Mouse (Mus musculus): ENCODE measurements around the gene Vash2. TPM values are rescaled to one million over a fixed set of nuclear protein-coding genes. Genes with fewer than 3 reads are reported as not detected.

The Vash2 gene
- polyA plus RNA-seq, 1 experiment from 2014 or later: 3.9 TPM

DNA sequence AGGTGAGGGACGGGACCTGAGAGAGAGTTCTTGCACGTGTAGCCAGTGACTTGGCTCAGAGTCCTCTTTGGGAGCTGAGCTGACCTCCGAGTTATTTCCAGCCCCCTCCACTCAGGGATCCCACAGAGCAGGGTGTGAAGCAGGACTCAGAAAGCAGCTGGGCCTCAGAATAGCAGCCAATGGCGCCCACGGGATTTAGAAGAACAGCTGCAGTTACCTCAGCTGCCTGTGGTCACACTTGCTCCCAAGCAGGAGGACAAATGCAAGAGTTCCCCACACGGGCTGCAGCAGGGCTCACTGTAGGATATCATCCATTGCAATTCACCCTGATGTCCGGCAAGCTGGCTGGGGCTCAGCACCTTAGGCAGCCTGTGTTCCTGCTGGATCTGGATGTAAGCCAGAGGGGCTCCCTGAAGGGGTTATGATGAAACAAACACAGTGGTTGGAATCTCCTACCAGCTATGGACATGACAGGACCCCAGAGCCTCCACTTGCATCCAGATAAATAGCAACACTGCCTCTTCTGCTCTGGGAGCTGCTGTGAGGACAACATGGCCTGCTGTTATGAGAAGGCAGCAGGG lies 6.4 kb downstream of the Vash2 start:
- Histone ChIP-seq H3K27ac (ENCODE audit: low read depth, low read length) (no peak overlapping the region), H3K4me1 (replicated peaks; ENCODE audit: control insufficient read depth, insufficient read depth, low read length) (0 out of 2 replicates have a peak, but pooled peaks cover 5% of the 10 kb centered on the region), H3K9me3 (ENCODE audit: control insufficient read depth) (no peaks in the 10 kb centered on the region), H3K9ac (ENCODE audit: low read depth, low read length) (no peak overlapping the region), H3K4me2 (replicated peaks; ENCODE audit: low read depth) (no peak overlapping the region), H3K36me3 (ENCODE audit: control insufficient read depth, insufficient read depth) (no peaks in the 10 kb centered on the region), H3K27me3 (replicated peaks; ENCODE audit: control insufficient read depth, insufficient read depth, low read length) (no peaks in the 10 kb centered on the region; the same call in 1 of the 2 replicates), H3K4me3 (ENCODE audit: low read depth, low read length) (no peak overlapping the region)
- 76% methylated on average over 7 of the region's 7 CpGs for WGBS
- TF ChIP-seq CTCF (IDR thresholded peaks at IDR 0.05; ENCODE audit: low read depth): no peak
- ATAC-seq: no peak

DNA sequence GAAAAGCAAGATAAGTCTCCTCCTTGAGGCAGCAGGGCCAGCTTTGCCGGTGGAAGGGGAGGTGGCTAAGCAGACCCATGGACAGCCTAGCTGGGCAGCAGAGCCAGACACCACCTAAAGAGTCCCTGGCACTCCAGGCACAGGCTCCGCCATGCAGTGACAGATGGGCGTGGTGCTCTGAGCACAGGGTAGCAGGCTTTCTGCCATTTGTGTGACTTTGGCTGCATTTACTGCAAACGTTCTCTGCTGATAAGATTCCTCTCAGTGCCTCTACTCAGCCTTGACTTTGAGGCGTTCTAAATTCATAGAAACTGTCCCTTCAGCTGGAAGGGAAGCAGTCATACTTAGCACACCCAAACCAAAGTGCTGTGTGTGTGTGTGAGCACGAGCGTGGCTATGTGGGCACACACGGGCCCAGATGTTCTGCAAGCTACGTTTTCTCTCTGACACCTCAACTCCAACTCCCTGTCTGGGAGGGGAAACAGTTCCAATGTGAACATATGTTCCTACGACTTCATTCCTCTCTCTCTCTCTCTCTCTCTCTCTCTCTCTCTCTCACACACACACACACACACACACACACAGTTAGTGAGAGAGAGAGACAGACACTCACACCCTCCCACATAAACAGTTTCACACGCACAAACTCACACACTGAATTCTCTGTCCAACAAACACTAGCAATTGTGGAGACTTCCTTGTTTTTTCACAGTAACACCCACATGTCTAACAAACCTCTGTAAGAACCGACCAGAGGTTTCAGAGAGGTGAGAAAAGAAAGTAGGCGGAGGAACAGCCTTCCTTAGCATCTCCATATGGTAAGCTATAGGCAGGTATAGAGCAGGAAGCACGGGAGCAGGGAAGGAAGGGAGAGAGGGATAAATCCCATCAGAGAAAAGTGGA lies 7.1 kb downstream of the Vash2 start:
- H3K4me2 ChIP-seq (replicated peaks; ENCODE audit: low read depth): no peak overlapping the region
- TF ChIP-seq CTCF (IDR thresholded peaks at IDR 0.05; ENCODE audit: low read depth): no peak
- H3K4me1 ChIP-seq (replicated peaks; ENCODE audit: control insufficient read depth, insufficient read depth, low read length): 0 out of 2 replicates have a peak, but pooled peaks cover 1% of the 10 kb centered on the region
- no peak overlapping the region for H3K9ac ChIP-seq (ENCODE audit: low read depth, low read length)
- ATAC-seq: no peak
- no peaks in the 10 kb centered on the region for H3K36me3 ChIP-seq (ENCODE audit: control insufficient read depth, insufficient read depth)
- no peaks in the 10 kb centered on the region for H3K9me3 ChIP-seq (ENCODE audit: control insufficient read depth)
- 73% methylated on average over 14 of the region's 14 CpGs for WGBS
- no peak overlapping the region for H3K27ac ChIP-seq (ENCODE audit: low read depth, low read length)
- no peaks in the 10 kb centered on the region; the same call in 1 of the 2 replicates for H3K27me3 ChIP-seq (replicated peaks; ENCODE audit: control insufficient read depth, insufficient read depth, low read length)
- H3K4me3 ChIP-seq (ENCODE audit: low read depth, low read length): no peak overlapping the region

DNA sequence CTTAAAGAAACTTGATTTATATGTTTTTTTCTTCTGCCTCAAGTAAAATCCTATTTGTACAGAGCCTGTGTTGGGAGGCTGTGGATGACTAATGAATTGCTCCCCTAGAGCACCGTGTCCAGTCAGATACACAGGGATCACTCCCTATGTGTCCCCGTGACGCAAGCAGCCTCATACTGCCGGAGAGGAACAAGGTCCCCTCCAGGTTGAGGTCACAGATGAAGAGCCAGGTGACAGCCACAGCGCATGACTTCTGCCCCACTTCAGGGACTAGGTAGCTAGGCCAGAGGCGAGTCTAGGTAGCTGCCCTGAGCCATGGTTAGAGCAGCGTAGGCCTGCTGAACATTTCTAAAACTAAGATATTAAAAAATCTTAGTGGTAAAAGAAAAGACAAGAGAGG lies 11.1 kb downstream of the Vash2 start:
- no peak for ATAC-seq
- 83% methylated on average over 7 of the region's 7 CpGs for WGBS
- H3K36me3 ChIP-seq (ENCODE audit: control insufficient read depth, insufficient read depth): no peaks in the 10 kb centered on the region
- no peak for TF ChIP-seq CTCF (IDR thresholded peaks at IDR 0.05; ENCODE audit: low read depth)
- no peak overlapping the region for H3K27ac ChIP-seq (ENCODE audit: low read depth, low read length)
- H3K4me3 ChIP-seq (ENCODE audit: low read depth, low read length): no peak overlapping the region
- H3K9me3 ChIP-seq (ENCODE audit: control insufficient read depth): no peaks in the 10 kb centered on the region
- no peak overlapping the region for H3K9ac ChIP-seq (ENCODE audit: low read depth, low read length)
- H3K4me2 ChIP-seq (replicated peaks; ENCODE audit: low read depth): no peak overlapping the region
- H3K4me1 ChIP-seq (replicated peaks; ENCODE audit: control insufficient read depth, insufficient read depth, low read length): no peaks in the 10 kb centered on the region
- H3K27me3 ChIP-seq (replicated peaks; ENCODE audit: control insufficient read depth, insufficient read depth, low read length): no peaks in the 10 kb centered on the region

DNA sequence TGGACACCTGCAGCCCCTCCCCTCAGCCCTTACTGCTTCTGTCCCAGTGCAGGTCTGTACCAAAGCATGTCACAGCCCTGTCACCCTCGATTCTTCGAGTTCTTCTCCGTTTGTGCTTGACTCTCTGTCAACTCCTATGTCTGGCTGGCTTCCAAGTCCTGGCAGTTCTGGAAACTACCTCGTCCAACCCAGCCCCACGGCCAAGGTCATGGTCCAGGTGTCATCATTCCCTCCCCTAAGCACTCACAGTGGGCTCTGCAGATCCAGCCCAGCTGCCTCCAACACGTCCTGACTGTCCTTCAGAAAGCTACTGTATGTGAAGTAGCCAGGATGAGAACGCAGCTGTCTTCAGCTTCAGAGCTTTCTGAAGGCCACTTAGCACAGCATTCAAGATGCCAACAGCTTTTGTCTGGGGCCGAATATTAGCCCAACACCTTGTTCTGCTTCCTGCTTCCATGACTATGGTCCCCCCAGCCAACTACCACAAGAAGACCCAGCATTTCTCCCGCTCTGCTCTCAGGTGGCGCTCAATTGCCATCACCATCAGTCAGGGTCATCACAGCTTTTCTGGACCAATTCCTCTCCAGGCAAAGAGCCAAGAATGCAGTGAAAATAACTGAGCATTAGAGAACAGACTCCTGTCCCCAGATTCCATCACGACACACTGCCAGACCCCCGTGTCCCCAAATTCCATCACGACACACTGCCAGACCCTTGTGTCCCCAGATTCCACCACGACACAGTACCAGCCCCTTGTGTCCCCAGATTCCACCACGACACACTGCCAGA lies 13.9 kb downstream of the Vash2 start:
- no peaks in the 10 kb centered on the region for H3K9me3 ChIP-seq (ENCODE audit: control insufficient read depth)
- H3K4me3 ChIP-seq (ENCODE audit: low read depth, low read length): no peak overlapping the region
- H3K9ac ChIP-seq (ENCODE audit: low read depth, low read length): no peak overlapping the region
- no peaks in the 10 kb centered on the region for H3K27me3 ChIP-seq (replicated peaks; ENCODE audit: control insufficient read depth, insufficient read depth, low read length)
- no peak for ATAC-seq
- H3K36me3 ChIP-seq (ENCODE audit: control insufficient read depth, insufficient read depth): no peaks in the 10 kb centered on the region
- TF ChIP-seq CTCF (IDR thresholded peaks at IDR 0.05; ENCODE audit: low read depth): no peak
- H3K27ac ChIP-seq (ENCODE audit: low read depth, low read length): no peak overlapping the region
- 70% methylated on average over 15 of the region's 15 CpGs for WGBS
- no peaks in the 10 kb centered on the region for H3K4me1 ChIP-seq (replicated peaks; ENCODE audit: control insufficient read depth, insufficient read depth, low read length)
- no peak overlapping the region for H3K4me2 ChIP-seq (replicated peaks; ENCODE audit: low read depth)

DNA sequence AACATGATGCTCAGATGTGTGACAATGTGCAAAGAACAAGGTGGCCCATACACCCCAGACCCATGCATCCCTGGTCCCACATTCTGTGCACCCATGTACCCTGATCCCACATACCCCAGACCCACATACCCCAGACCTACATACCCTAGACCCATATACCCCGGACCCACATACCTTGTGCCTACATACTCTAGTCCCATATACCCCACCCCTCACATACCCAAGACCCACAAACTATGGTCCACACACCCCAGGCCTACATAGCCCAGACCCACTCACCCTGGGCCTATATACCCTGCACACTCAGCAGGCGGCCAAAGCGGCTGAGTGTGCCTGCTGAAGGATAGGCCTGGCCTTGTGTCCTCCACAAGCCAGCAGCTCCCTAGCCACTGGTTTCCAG lies 16.3 kb downstream of the Vash2 start:
- no peak overlapping the region for H3K27ac ChIP-seq (ENCODE audit: low read depth, low read length)
- no peak overlapping the region for H3K4me3 ChIP-seq (ENCODE audit: low read depth, low read length)
- peaks cover 11% of the 10 kb centered on the region; the same call in 1 of the 2 replicates for H3K36me3 ChIP-seq (ENCODE audit: control insufficient read depth, insufficient read depth)
- no peak for ATAC-seq
- no peaks in the 10 kb centered on the region for H3K27me3 ChIP-seq (replicated peaks; ENCODE audit: control insufficient read depth, insufficient read depth, low read length)
- H3K4me1 ChIP-seq (replicated peaks; ENCODE audit: control insufficient read depth, insufficient read depth, low read length): no peaks in the 10 kb centered on the region
- 92% methylated on average over 3 of the region's 3 CpGs for WGBS
- H3K9ac ChIP-seq (ENCODE audit: low read depth, low read length): no peak overlapping the region
- H3K4me2 ChIP-seq (replicated peaks; ENCODE audit: low read depth): no peak overlapping the region
- no peaks in the 10 kb centered on the region for H3K9me3 ChIP-seq (ENCODE audit: control insufficient read depth)
- TF ChIP-seq CTCF (IDR thresholded peaks at IDR 0.05; ENCODE audit: low read depth): no peak

DNA sequence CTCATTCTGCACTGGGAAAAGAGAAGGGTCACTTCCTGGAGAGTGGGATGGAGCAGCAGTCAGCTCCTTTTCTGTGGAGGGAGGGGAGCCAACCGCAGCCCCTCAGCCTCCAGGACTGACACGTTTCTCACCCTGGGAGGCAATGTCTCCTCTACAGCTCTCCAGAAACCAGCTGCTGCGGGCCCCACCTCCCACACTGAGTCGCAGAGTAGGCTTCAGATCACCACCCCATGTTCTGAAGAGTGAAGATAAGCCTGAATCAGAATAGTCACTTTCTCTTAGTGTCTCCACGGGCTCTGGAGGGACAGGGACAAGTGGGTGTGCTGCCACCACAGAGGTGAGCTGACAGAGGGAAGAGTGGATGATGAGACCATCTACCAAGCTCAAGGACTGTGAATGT lies 20.3 kb downstream of the Vash2 start:
- no peaks in the 10 kb centered on the region for H3K4me1 ChIP-seq (replicated peaks; ENCODE audit: control insufficient read depth, insufficient read depth, low read length)
- H3K27me3 ChIP-seq (replicated peaks; ENCODE audit: control insufficient read depth, insufficient read depth, low read length): no peaks in the 10 kb centered on the region
- H3K4me3 ChIP-seq (ENCODE audit: low read depth, low read length): no peak overlapping the region
- no peak overlapping the region; the same call in 1 of the 2 replicates for H3K27ac ChIP-seq (ENCODE audit: low read depth, low read length)
- H3K4me2 ChIP-seq (replicated peaks; ENCODE audit: low read depth): no peak overlapping the region
- no peak for ATAC-seq
- H3K9me3 ChIP-seq (ENCODE audit: control insufficient read depth): no peaks in the 10 kb centered on the region
- 68% methylated on average over 5 of the region's 5 CpGs for WGBS
- no peak overlapping the region for H3K9ac ChIP-seq (ENCODE audit: low read depth, low read length)
- peaks cover 16% of the 10 kb centered on the region for H3K36me3 ChIP-seq (ENCODE audit: control insufficient read depth, insufficient read depth)
- TF ChIP-seq CTCF (IDR thresholded peaks at IDR 0.05; ENCODE audit: low read depth): no peak
